Mouse (Mus musculus) lung, adult 18-20 months (tissue): ENCODE data around the gene Psmb3.

Experiments
- DNase-seq, 2 experiments: peaks; one replicate each; pipeline ENCODE4 v3.0.0; 2022; ENCODE audit warnings: mixed read lengths in 2 of 2

The Psmb3 gene

DNA sequence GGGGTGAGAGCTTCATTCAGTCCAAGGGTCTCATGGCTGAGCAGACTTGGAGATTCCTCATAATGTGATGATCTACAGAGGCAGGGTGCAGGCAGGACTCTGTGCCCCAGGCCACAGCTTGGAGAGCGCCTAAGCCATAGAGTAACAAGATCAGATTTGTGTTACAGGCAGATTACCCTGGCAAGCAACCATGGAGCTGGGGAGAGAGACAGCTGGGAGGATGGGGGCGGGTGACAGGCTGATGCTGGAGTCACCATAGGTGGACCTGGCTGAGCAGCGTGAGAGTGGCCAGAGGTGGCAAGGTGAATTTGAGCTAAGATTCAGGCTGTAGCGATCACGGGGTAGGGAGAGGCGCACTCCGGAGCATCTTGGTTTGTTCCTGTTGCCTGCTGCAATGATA is 35.0 kb upstream of the Psmb3 start:
- DNase-seq: no peak

DNA sequence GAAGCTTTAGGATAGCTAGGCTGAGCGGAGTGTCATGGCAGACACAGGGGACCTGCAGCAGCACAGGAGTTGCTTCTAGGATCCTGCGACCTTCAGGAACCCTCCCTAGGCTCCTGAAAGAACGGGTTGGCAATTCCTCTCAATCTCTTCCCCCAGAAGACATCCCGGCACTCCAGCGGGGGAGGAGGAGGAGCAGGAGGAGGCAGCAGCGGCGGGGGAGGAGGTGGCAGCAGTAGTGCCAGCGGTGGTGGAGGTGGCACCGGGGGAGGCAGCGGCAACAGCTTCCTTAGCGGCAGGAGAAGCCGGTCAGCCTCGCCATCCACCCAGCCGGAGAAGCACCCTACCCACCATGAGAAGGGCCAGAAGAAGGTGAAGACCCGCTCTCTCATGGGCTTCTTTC is 33.9 kb upstream of the Psmb3 start:
- no peak for DNase-seq

DNA sequence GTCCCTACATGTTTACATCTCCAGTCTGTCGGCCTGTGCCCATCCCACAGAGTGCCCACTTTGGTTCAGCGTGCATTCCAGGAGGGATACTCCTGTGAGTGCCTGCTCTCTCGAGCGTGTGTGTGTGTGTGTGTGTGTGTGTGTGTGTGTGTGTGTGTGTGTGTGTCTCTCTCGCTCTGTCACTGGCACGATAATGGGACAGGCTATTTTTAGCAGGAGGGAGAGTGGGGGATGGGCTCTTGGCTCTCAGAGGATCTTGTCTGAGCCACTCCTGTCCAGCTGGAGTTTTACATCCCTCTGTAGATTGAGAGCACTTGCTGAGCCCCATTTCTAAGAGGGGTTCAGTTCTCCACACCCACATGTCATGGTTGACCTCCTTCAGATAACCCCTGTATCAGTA is 33.4 kb upstream of the Psmb3 start:
- peak; percentile 48 to 59 for DNase-seq

DNA sequence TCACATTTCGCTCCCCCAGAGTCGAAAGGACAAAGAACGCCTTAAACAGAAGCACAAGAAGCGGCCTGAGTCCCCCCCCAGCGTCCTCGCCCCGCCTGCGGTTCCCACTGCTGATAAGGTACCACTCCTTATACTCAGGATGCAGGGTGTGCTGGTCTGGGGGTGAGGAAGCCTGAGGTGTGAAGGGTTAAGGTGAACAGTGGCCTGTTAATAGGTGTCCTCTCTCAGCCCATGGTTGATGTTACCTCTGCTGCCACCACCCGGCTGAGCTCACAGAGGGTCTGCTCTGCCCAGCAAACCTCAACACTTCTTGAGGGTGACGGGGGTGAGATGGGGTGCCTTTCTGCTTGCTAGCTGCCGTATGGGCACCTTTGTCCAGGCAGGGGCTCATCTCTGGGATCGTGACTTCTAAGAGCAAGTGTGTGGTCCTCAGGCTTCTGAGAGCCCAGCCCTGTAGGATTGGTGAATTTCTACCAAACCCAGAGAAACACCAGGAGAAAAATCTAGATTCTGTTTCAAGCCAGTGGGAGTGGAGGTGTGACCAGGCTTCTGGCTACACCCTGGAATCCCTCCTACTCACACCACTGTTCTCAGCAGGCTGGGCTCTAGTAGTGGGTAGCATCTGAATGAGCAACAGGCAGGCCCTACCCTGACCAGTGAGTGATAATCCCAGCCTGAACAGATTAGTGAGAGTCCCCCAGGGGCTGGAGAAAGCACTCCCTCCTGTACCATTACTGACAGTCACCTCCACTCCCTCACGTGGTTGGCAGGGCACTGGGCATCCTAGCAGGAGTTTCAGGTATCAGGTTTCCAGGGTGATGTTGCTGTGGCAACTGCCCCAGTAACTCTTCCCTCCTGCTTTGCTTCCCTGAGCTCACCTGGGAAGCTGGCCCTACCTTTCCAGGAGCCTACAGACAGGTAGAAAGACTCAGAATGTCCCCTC is 32.7 kb upstream of the Psmb3 start:
- no peak for DNase-seq

DNA sequence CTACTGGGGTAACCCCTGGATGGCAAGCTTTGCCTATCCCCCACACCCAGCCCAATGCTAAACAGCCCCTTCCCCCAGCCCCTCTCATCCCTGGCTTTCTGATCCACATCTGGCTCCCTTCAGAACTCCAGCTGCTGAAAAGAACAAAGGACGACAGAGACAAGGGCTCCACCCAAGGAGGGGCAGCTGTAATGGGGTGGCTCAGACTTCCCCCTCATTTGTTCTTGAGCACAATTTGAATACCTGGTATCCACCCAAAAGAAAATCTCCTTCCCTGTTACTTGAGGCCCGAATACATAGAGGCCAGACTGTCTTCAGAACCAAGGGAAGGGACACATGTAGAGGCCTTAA is 32.0 kb upstream of the Psmb3 start:
- no peak for DNase-seq

DNA sequence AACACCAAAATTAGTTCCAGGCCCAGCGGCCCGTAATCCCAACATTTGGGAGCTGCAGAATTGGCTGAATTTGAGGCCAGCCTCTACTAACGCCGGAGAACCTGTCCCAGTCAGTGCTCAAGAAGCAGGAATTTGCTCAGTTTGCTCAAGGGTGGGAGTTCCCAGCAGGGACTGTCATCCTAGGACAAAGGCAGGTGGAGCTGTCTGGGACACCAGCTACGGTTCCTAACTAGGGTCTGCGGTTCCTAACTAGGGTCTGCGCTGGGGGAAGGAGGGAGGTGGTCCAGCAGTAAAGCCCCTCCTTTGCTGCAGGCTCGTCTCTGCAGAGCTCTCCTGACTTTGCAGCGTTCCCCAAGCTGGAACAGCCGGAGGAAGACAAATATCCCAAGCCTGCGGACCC is 30.1 kb upstream of the Psmb3 start:
- DNase-seq: no peak

DNA sequence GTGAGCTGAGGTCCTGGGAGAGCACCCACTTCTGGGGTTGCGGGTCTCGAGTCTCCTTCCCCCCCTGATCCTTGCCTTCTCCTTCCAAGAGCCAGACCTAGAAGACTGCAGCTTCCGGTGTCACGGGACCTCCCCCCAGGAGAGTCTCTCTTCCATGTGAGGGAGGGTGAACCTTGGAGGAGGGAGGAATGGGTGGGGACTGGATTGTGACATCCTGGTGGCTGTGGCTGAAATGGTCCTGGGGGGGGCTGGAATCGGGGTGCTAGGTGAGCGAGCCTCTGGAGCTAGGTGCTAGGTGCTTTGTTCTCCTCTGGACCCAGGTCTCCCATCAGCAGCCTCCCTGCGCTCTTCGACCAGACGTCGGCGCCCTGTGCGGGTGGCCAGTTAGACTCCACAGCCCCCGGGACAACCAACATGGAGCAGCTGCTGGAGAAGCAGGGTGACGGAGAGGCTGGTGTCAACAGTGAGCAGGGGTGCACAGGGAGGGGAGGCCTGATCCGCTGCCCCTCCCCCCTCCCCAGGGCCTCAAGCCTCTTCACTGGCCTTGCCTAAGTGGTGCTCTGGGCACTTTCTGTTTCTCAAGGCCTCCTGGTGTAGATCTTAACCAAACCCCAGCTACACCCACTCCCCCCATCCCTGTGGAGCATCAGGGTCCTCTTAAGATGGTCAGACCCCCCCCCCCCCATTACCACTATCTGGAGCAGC is 27.0 kb upstream of the Psmb3 start:
- DNase-seq: peak; percentile 50 to 68

DNA sequence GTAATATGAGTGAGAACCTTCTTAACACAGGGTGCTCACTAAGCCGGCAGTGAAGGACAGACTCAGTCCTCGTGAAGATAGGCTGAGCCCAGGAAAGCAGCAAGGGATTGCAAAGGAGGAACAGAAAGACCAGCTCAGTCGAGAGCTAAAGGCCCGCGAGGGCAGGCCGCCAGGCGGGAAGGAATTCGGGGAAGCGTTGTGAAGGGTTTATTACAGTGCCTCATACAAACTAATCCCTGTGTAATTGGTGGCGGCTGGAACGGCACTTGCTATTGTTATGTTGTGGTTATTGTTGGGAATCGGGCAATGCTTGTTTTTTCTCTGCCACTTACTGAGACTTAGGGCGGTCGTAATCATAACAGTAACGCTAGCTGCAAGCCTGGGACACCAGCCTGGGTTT is 25.8 kb upstream of the Psmb3 start:
- peak in 1 of 2 experiments; percentile 22 for DNase-seq

DNA sequence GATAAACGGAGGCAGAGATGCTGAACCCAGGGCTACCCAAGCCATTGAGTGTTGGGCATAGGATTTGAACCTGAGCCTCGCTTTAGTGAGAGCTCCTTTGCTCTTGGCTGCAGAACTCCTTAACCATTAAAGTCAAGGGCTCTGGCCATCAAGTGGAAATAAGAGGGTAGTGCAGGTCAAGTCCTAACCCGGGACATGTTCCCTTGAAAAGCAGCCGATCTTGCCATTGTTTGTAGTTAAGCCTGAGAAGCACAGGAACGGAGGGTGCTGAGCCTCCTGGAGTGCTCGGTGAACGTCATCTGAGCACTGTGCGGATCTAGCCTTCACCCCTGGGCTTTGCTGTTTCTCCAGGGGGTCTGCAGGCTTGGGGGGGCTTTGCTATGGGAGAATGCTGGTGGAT is 25.4 kb upstream of the Psmb3 start:
- peak; percentile 33 to 57 for DNase-seq

DNA sequence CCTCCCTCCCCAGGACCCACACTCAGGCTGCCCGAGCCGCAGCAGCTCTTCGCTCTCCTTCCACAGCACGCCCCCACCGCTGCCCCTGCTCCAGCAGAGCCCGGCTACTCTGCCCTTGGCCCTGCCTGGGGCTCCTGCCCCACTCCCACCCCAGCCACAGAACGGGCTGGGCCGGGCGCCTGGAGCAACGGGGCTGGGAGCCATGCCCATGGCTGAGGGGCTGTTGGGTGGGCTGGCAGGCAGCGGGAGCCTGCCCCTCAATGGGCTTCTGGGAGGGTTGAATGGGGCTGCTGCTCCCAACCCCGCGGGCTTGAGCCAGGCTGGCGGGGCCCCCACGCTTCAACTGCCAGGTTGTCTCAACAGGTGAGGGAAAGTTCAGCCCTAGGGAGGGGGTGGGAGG is 24.9 kb upstream of the Psmb3 start:
- DNase-seq: no peak

DNA sequence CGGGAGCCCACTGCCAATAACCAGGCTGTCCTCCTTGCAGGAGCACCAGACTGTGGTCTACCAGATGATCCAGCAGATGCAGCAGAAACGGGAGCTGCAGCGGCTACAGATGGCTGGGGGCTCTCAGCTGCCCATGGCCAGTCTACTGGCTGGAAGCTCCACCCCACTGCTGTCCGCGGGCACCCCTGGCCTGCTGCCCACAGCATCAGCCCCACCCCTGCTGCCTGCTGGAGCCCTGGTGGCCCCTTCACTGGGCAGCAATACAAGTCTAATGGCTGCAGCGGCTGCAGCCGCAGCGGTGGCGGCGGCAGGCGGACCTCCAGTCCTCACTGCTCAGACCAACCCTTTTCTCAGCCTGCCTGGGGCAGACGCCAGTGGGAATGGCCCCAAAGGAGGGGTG is 22.8 kb upstream of the Psmb3 start:
- DNase-seq: peak; percentile 57 to 72

DNA sequence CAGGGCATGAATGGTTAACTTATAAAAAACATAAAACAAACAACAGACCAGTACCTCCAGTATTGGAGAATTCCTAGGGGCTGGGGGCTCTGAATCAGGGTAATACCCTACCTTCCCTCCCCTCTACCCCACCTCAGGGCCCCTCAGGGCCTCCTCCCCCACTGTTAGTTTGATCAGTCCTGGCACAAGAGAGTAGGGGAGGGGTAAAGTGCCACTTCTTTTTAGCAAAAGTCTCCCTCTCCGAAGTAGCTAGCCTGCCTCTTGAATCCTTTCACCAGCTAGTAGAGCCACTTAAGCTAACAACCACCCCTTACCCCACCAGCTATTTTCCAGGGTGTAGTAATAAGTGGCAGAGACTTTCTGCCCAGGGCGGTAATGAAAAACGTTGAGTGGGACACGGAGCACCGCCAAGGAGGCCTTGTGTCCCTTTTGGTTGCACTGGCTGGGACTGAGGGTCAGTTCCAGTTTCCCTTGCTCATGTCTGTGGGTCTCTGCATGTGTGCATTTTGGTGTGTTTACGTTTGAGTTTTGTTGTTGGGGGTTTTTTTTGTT is 20.6 kb upstream of the Psmb3 start:
- peak; percentile 74 to 83 for DNase-seq

DNA sequence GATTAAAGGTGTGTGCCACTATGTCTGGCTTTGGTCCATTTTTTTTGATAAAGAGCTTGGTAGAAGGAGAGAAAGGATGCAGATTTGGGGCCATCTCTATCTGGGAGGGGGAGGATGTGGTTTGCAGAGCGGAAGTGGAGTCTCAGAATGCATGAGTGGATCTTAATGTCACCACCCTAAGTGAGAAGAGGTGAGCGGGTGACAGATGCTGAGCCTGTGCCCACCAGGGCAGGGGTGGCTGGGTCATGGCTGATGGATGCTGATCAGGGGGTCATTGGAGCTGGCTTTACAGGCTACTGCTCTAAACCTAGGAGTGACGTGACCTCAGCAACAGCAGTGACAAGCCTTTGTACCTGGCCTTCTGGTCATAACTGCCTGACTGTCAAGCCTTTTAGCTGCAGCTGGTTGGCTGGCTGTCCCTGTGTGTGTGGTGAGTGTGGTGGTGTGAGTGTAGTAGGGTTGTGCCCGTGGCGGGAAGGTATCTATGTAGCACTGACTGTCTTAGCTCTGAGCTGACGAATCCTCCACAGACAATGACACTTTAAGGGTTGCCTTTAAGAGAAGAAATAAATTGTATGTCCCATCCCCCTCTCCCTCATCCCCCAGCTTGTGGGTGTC is 19.0 kb upstream of the Psmb3 start:
- DNase-seq: no peak

DNA sequence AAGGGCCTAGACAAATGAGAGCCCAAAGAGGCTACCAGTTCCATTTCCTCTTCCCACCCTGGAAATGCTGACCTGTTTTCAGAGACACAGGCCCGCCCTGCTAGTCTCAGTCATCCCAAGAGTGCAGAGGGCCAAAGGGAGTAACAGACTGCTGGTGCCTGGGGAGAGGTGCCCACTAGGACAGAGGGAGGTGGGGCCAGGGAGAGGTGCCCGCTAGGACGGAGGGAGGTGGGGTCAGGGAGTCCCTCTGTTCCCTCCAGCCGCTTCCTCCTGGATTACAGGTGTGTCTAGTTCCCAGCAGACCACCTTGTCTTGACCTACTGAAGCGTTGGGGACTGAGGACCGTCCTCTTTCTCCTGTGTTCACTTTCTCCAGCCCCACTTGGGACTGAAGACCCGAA is 18.4 kb upstream of the Psmb3 start:
- DNase-seq: no peak

DNA sequence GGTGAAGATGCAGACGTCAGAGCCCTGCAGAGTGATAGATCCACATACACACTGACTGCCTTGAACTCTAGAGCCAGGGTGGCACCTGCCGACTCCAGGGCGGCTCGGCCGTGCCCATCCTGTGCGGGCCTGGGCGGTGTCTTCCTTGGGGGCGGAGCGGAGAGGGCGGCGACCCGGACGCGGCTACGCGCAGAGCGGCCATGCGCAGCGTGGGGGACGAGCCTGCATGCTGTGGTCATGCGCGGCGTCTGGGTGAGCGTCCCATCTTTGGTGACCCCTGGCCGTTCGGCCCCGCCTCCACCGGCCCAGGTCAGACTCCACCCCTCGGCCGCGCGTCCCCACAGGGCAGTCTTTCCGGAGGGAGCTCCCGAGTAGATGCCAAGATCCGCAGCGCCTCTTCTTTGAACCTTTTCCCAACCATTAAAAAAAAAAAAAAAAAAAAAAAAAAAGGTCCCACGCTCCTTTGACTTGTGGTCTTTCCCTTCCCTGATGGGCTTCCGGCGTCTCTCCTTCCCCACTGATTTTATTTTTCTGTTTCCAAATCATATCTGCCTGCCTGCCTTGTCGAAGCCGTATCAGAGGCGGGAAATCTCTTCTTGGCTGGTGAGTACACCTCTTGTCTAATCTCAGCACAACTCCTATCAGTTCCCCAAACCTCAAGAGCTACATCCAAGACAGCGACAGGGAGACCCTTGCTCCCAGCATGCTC is 17.4 kb upstream of the Psmb3 start, which contains the start of gene Cisd3:
Gene Cisd3 (plus strand): TSS at position 214 of the 709 bp plus-strand sequence.
- DNase-seq: peak; percentile 98 to 99

DNA sequence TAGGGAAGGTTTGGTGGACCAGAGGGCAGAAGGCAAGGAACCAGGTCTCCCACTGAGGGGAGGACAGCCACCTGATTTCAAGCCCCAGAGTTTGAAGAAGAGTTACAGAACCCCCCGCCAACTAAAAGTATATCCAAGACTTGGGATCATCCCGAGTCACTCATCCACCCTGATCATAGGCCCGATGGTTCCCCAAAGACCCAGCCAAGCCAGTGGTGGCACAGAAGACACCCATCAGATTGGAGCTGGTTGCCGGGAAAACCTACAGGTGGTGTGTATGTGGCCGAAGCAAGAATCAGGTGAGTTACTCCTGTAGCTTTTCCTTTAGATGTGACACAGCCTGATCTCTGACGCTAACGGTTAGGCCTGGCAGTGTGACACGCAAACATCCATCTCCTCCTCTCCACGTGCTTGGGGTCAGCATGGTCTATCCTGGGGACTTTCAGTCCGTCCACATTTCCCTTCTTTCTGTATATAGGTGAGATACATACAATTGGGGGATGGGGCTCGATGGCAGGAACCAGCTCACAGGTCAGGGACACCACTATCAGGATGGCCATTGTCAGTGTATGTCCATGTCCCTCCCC is 16.8 kb upstream of the Psmb3 start:
- DNase-seq: no peak

DNA sequence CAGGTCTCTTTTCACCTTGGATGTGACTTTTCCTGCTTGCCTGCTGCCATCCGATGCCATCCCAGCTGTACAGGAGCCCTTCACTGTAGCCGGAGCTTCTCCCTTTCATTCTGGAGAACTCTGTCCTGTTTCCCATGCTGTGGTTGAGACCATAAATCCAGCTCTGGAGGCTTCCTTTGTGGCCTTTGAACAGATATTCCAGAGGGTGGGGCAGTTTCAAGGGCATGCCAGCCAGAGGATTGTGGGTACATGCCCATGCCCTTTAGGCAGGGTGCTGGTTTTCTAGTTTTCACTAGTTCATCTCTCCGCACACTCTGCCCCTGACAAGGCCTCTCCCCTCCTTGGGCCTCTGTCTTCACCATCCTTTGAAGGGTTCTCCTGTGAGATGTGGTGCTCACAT is 16.1 kb upstream of the Psmb3 start:
- no peak for DNase-seq

DNA sequence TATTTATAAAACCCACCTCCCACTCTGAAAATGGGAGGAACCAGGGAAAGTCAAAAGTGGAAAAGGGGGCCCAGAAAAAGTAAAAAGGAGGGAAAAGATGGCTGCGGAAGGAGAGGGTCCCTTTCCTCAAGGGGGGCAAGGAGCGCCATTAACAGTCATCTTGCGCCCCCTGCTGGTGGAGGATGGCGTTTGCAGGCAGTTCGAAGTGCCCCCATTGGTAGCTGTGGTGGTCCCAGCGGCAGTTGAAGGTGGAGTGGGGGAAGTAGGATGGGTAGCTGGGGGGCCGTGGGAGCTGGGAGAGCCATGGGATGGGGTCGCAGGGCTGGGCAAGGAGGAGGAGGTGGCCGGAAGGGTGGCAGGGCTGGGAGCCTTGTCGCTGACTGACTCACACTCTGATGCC is 13.3 kb upstream of the Psmb3 start:
- DNase-seq: peak in 1 of 2 experiments; percentile 57

DNA sequence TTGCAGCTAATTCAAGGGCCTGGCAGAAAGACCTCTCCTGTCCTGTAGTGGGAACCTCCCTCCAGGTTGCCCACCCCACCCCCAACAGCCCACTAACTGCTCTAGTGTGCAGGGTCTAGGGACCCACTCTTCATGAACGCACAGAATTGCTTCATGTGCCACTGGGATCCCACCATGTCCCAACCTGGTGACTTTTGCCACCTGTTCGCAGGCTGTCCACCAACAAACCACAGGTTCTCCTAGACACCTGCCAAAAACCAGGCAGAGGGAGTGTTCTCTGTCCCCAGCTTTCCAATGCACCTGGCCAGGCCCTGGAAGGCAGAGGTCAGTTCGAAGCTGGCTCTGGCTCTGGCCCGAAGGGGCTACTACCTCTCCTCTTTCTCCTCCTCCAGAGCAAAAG is 8.8 kb upstream of the Psmb3 start:
- DNase-seq: no peak

DNA sequence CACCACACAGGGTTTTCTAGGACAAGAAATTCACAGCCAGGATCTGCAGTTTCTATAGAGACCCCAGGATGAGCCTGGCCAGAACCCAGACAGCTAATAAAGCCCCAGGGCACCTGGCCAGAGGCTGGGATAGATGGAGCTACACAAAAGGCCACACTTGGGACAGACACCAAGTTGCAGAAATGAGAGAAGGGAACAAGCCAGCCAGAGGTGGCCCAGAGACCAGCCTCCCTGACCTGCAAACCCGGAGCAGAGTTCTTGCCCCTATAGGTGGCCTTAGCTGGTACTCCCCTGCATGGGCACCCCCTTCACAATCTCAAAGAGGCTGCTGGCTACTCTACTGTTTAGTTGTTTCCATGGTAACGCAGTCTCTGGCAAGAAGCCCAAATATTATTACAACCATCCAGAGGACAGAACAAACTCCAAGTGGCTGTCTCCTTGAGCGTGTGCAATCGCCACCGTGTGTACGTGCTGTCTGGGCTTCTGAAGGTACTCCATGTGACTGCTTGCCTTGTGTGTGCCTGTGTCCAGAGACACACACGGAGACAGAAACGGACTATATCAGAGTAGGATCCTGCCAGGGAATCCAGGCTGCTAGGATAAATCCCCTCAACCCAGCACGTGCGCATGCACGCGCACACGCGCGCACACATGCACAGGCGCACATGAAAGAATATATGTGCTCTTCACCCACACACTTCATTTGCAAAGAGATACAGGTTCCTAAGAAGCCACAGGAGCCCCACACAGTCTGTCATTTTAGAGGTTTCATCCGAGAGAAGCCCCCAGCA is 8.1 kb upstream of the Psmb3 start:
- DNase-seq: peak in 1 of 2 experiments; percentile 75

DNA sequence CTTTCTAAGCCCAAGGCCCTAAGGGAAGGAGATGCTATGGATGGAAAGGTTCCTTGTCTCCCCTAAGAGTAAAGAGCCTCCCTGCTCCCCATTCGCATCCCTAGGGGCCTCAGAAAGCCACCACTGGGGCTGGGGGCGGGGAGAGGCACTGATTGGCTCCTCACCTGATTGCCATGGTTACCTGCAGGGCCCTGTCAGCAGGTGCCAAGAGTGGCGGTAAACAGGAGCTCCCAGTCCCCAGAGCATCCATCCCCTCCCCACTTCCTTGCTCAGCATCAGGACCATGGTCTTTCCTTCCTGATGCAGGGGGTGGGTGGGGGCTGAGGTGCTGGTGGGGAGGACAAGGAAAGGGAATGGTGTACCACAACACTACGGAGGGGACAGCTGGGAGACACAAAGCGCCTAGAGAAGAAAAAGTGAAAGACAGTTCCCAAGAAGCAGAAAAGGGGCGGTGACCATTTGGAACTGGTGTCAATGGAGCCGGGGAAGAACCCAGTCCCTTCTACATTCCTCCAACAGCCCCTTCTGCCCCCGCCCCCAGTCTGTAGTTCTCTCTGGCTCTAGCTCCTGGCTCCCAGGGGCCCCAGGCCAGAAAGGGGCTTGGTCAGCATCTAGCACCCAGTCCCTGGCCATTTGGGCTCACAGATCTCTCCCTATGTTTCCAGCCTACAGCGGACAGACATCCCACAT is 7.3 kb upstream of the Psmb3 start:
- DNase-seq: no peak
